Mouse (Mus musculus) G1E (cell line): ENCODE measurements around the gene Axdnd1.

ENCODE experiments used
- CTCF ChIP-seq: IDR thresholded peaks from 2 replicates; pipeline ENCODE4 v1.5.1; 2012; ENCODE audit warnings: low read depth, low read length, inconsistent platforms, mixed read lengths
- GATA1 ChIP-seq: IDR thresholded peaks from 2 replicates; pipeline ENCODE4 v1.6.1; 2012; ENCODE audit warnings: borderline replicate concordance, low read length, inconsistent platforms, mixed read lengths
- GATA2 ChIP-seq: IDR thresholded peaks from 2 replicates; pipeline ENCODE4 v1.6.1; 2012; ENCODE audit warnings: low read depth, low read length, inconsistent platforms, borderline replicate concordance
- POLR2AphosphoS5 ChIP-seq: IDR thresholded peaks from 2 replicates; pipeline ENCODE4 v1.6.1; 2012; ENCODE audit warnings: low read depth, low read length, inconsistent platforms; ENCODE audit not compliant: insufficient replicate concordance
- TAL1 ChIP-seq: conservative IDR thresholded peaks from 2 replicates; pipeline ENCODE4 v1.6.1; 2012; ENCODE audit warnings: low read depth, low read length, inconsistent platforms, mixed read lengths

- no peak for TF ChIP-seq GATA1
- TF ChIP-seq CTCF = no peak
- no peak for TF ChIP-seq POLR2AphosphoS5
- TF ChIP-seq TAL1 = no peak
- no peak for TF ChIP-seq GATA2
Measured at GRCm38 (mm10) chr1:156424054-156424453, 3.1 kb upstream of the Axdnd1 start.
